Mouse (Mus musculus) limb, embryonic 13.5 days (tissue): ENCODE data around the gene Tlk1. TPM values are rescaled to one million over a fixed set of nuclear protein-coding genes. Genes with fewer than 3 reads are reported as not detected.

Experiments
- ATAC-seq: fragments of 200-750 bp; cut with Nextera tagmentation; 2 replicates; pipeline ENCODE4 v1.8.0; 2017; ENCODE audit warnings: low read depth, moderate number of reproducible peaks, moderate TSS enrichment; ENCODE audit not compliant: low FRiP score
- H3K27ac ChIP-seq: fragments of 300-500 bp; sonication (generic); 2 replicates; pipeline ENCODE4 v1.5.1; 2015; ENCODE audit warnings: inconsistent platforms, mild to moderate bottlenecking, moderate library complexity
- H3K27me3 ChIP-seq: fragments of 300-500 bp; sonication (generic); 2 replicates; pipeline ENCODE4 v1.6.1; 2015; ENCODE audit warnings: mild to moderate bottlenecking, inconsistent platforms
- H3K36me3 ChIP-seq: fragments of 300-500 bp; sonication (generic); 2 replicates; pipeline ENCODE4 v1.6.1; 2015; ENCODE audit warnings: inconsistent platforms, mild to moderate bottlenecking, moderate library complexity
- H3K4me1 ChIP-seq: fragments of 300-500 bp; sonication (generic); 2 replicates; pipeline ENCODE4 v1.6.1; 2015; ENCODE audit warnings: inconsistent platforms
- H3K4me2 ChIP-seq: fragments of 300-500 bp; sonication (generic); replicated peaks from 2 replicates; pipeline ENCODE4 v1.6.1; 2015; ENCODE audit warnings: inconsistent platforms, mild to moderate bottlenecking, moderate library complexity
- H3K4me3 ChIP-seq: fragments of 300-500 bp; sonication (generic); 2 replicates; pipeline ENCODE4 v1.5.1; 2015; ENCODE audit warnings: moderate library complexity, mild to moderate bottlenecking, inconsistent platforms
- H3K9ac ChIP-seq: fragments of 300-500 bp; sonication (generic); 2 replicates; pipeline ENCODE4 v1.6.1; 2015; ENCODE audit warnings: mild to moderate bottlenecking, inconsistent platforms
- H3K9me3 ChIP-seq: fragments of 300-500 bp; sonication (generic); 2 replicates; pipeline ENCODE4 v1.6.1; 2016; ENCODE audit warnings: inconsistent platforms
- WGBS: fragments of 180-500 bp; shearing (Covaris S2); methylation state at CpG from one replicate; pipeline ENCODE4 v1.1.7; 2015; 5-methylcytosine and 5-hydroxymethylcytosine counted together
- polyA plus RNA-seq: library from polyadenylated mRNA; unstranded; fragments of >200 nt; fragmentation: Nextera tagmentation; extraction: Ambion mirVana; gene quantifications from 2 replicates; pipeline ENCODE4 v1.2.1, GENCODE M21; 2015

Gene Tlk1
- polyA plus RNA-seq, 1 experiment from 2014 or later: 30.6 TPM

DNA sequence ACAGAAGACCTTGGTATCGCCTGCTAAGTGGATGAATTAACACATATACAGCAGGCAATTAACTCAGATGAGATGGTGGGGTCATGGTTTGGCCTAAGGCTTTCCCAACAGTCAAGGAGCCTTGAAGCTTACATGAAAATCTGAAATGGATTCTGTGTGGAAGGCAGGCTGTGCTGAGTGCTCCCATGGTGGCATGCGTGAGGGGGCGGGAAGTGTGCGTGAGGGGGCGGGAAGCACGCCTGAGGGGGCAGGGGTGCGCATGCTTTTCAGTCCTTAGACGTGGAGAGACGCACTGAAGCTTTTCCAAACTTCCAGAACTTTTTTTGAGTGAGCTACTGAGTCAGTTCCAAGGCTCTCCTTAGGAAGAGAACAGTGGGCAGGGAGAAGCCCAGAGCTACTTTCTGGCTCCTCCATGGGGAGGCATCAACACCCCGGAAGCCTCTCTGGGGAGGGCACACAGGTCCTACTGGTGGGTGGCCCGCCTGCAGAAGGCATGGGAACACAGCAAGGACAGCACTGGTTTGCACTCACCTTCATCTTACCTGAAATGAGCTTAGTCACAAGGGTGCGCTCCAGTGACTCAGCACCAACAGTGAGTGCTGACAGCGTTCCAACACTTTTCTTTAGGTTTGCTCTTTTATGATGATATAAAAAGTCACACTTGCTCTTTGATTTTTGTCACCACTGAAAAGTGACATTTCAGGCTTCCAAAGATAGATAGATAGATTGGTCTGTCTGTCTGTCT, 116.4 kb downstream of the Tlk1 start:
- H3K27me3 ChIP-seq: no peaks in the 10 kb centered on the region
- no peak for ATAC-seq
- 77% methylated on average over 13 of the region's 13 CpGs for WGBS
- no peaks in the 10 kb centered on the region for H3K9me3 ChIP-seq
- no peak overlapping the region for H3K4me3 ChIP-seq
- H3K36me3 ChIP-seq: peaks cover 42% of the 10 kb centered on the region
- H3K9ac ChIP-seq: no peak overlapping the region
- no peak overlapping the region for H3K27ac ChIP-seq
- H3K4me2 ChIP-seq: no peak overlapping the region
- H3K4me1 ChIP-seq: peaks cover 23% of the 10 kb centered on the region

DNA sequence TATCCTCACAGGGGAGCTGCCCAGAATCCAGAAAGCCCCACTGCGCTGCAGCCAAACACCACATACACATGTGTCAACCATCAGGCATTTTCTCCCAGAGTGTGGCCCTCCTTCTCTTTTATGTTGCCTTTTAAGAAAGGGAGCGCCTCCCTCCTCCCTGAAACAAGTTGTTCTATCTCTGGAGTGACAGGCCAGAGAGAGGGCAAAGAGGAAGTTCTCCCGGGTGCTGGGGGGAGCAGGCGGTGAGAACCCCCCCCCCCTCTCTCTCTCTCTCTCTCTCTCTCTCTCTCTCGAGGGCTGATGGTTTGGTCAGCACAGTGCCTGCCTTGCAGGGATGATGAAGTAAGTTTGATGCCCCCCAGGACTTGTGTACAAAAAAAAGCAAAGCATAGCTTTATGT, 123.1 kb downstream of the Tlk1 start:
- 33% methylated on average over 5 of the region's 5 CpGs for WGBS
- no peaks in the 10 kb centered on the region for H3K27me3 ChIP-seq
- H3K36me3 ChIP-seq: no peaks in the 10 kb centered on the region
- ATAC-seq: no peak
- no peak overlapping the region for H3K9ac ChIP-seq
- no peak overlapping the region for H3K4me3 ChIP-seq
- H3K27ac ChIP-seq: no peak overlapping the region
- peaks cover 26% of the 10 kb centered on the region for H3K4me1 ChIP-seq
- H3K9me3 ChIP-seq: 0 out of 2 replicates have a peak, but pooled peaks cover 7% of the 10 kb centered on the region
- no peak overlapping the region for H3K4me2 ChIP-seq

DNA sequence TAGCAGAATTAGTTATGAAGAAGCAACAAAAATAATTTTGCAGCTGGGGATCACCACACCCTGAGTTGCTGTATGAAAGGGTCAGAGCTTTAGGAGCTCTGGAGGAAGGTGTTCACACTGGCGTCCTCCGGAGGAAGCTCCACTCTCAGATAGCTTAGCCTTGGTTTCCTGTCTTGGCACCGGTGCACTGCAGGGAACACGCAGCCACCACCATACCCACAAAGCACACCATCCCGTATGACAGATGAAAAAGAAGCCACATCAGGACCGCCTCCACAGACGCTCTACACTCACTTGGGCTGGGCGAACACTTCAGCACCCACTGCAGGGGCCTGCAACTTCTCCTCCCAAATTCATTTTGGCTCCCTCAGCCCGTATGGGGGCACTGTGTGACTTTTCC, 124.0 kb downstream of the Tlk1 start:
- peaks cover 18% of the 10 kb centered on the region; the same call in 1 of the 2 replicates for H3K4me1 ChIP-seq
- H3K27ac ChIP-seq: no peak overlapping the region
- no peaks in the 10 kb centered on the region for H3K27me3 ChIP-seq
- no peak for ATAC-seq
- 0 out of 2 replicates have a peak, but pooled peaks cover 7% of the 10 kb centered on the region for H3K9me3 ChIP-seq
- WGBS: 64% methylated on average over 9 of the region's 9 CpGs
- H3K9ac ChIP-seq: no peak overlapping the region
- no peak overlapping the region for H3K4me2 ChIP-seq
- no peak overlapping the region for H3K4me3 ChIP-seq
- no peaks in the 10 kb centered on the region for H3K36me3 ChIP-seq

DNA sequence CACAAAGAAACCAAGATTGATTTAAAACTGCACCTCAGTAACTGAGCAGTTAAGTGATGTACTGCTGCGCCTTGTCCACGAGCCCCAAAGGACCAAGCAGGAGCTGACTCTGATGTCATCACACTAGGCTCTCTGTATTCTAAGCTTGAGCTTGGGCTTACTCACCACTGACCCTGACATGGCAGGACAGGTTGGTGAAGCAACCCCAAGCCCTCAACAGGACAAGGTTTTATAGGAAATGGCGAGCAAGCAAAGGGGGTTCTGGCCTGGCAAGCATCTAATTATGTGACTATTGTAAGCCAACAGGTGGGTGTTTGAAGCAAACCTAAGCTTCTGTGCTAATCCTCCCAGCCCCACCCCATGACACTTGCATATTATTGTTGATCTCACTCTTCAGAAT, 124.7 kb downstream of the Tlk1 start:
- peaks cover 16% of the 10 kb centered on the region; the same call in 1 of the 2 replicates for H3K4me1 ChIP-seq
- H3K4me3 ChIP-seq: no peak overlapping the region
- no peaks in the 10 kb centered on the region for H3K36me3 ChIP-seq
- no peak overlapping the region for H3K27ac ChIP-seq
- H3K4me2 ChIP-seq: no peak overlapping the region
- ATAC-seq: no peak
- no peaks in the 10 kb centered on the region for H3K27me3 ChIP-seq
- 85% methylated on average over 3 of the region's 3 CpGs for WGBS
- H3K9ac ChIP-seq: no peak overlapping the region
- 0 out of 2 replicates have a peak, but pooled peaks cover 7% of the 10 kb centered on the region for H3K9me3 ChIP-seq

DNA sequence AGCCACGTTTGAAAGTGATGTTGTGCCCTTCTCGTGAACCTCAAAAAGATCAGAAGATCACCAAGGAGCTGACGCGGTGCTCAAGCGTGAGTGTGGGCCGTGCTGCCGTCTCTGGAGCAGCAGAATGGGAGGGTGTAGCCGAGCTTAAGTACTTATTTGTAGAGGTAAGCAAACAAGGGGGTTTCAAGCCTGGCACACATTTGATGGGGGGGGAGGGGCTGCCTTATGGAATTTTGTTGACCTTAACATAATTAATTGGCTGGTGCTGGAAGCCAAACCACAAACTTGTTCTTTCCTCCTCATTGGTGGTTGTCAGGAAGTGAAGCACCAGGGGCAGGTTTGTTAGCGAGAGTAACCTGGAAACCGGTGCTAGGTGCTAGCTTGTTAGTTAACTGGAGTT, 129.8 kb downstream of the Tlk1 start:
- Histone ChIP-seq H3K4me2 (no peak overlapping the region), H3K36me3 (peaks cover 27% of the 10 kb centered on the region), H3K9ac (no peak overlapping the region), H3K4me3 (no peak overlapping the region), H3K27ac (no peak overlapping the region), H3K9me3 (0 out of 2 replicates have a peak, but pooled peaks cover 7% of the 10 kb centered on the region), H3K4me1 (no peaks in the 10 kb centered on the region), H3K27me3 (no peaks in the 10 kb centered on the region)
- ATAC-seq: no peak
- WGBS: 82% methylated on average over 10 of the region's 10 CpGs

DNA sequence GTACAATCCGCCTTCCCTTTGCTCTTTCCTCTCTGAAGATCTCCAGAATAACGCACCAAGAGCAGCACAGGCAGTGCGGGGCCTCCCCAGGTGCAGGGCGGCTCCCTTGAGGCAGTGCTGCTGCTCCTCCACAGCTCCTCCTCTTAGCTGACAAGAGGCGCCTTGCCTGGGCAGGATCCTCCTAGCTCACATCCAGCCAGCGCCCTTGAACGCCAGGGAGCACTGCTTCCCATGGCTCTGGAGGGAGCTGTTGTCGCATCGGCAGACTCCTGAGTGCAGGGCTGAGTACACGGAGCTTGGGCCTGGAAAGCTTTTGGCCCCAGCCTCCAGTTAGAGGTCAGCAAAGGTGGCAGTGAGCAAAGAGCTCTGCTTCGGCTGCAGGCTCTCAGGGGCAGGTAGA, 135.3 kb downstream of the Tlk1 start:
- Histone ChIP-seq H3K9me3 (no peaks in the 10 kb centered on the region), H3K36me3 (peaks cover 82% of the 10 kb centered on the region), H3K27me3 (no peaks in the 10 kb centered on the region), H3K4me3 (no peak overlapping the region), H3K9ac (no peak overlapping the region), H3K27ac (no peak overlapping the region), H3K4me2 (no peak overlapping the region), H3K4me1 (0 out of 2 replicates have a peak, but pooled peaks cover 4% of the 10 kb centered on the region)
- ATAC-seq: no peak
- WGBS: 88% methylated on average over 11 of the region's 11 CpGs

DNA sequence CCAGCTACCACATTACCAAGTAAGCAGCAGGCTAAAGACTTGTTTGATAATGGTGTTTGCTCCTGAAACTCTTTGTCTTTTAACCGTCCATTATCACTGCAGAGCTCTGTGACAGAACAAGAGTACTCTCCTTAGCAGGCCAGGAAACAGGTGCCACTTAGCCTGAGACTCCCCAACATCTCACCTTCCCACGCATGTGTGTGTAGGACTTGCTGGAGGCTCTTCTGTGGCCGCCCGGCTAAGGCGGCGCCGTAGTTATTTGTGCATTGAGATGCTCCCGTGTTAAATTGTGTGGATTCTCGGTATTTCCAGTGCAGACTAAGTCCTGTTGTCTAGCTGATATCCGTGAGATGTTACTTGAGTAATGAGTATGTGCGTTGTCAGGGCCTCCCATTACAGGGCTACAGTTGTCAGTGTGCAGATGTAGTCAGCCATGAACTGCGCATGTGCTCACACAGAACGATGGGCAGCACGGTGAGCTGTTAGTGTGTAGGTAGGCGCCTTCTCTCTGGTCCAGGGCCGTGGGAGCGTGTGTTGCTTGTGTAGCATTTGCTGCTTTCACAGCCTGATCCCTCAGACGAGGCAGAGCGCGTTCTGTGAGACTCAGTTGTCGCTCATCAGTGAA, 137.0 kb downstream of the Tlk1 start:
- H3K4me1 ChIP-seq: 0 out of 2 replicates have a peak, but pooled peaks cover 4% of the 10 kb centered on the region
- no peak for ATAC-seq
- no peak overlapping the region for H3K9ac ChIP-seq
- peaks cover 96% of the 10 kb centered on the region for H3K36me3 ChIP-seq
- H3K4me3 ChIP-seq: no peak overlapping the region
- WGBS: 93% methylated on average over 21 of the region's 21 CpGs
- no peak overlapping the region for H3K4me2 ChIP-seq
- H3K27ac ChIP-seq: no peak overlapping the region
- no peaks in the 10 kb centered on the region for H3K9me3 ChIP-seq
- no peaks in the 10 kb centered on the region for H3K27me3 ChIP-seq

DNA sequence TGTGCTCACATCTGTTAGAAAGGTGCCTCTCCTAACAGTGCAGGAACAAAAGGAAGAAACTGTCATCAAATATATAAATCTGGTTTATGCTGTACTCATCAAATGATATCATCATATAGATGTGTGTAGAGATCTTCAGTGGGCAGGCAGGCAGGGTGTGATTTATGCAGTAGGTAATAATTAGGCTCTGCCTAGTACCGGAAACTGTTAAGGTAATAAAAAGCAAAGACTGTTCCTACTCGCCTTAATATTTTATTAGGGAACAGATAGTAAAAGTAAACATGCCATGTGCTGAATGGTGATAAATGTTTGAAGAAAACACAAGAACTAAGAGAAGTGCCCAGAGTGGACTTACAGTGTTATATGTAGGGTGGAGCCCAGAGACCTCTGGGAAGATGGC, 143.2 kb downstream of the Tlk1 start:
- H3K27me3 ChIP-seq: no peaks in the 10 kb centered on the region
- H3K27ac ChIP-seq: no peak overlapping the region
- H3K4me2 ChIP-seq: no peak overlapping the region
- peaks cover 95% of the 10 kb centered on the region for H3K36me3 ChIP-seq
- H3K4me3 ChIP-seq: no peak overlapping the region
- WGBS: 33% methylated on average over 2 of the region's 2 CpGs
- no peak for ATAC-seq
- no peaks in the 10 kb centered on the region for H3K9me3 ChIP-seq
- 0 out of 2 replicates have a peak, but pooled peaks cover 4% of the 10 kb centered on the region for H3K4me1 ChIP-seq
- no peak overlapping the region for H3K9ac ChIP-seq

DNA sequence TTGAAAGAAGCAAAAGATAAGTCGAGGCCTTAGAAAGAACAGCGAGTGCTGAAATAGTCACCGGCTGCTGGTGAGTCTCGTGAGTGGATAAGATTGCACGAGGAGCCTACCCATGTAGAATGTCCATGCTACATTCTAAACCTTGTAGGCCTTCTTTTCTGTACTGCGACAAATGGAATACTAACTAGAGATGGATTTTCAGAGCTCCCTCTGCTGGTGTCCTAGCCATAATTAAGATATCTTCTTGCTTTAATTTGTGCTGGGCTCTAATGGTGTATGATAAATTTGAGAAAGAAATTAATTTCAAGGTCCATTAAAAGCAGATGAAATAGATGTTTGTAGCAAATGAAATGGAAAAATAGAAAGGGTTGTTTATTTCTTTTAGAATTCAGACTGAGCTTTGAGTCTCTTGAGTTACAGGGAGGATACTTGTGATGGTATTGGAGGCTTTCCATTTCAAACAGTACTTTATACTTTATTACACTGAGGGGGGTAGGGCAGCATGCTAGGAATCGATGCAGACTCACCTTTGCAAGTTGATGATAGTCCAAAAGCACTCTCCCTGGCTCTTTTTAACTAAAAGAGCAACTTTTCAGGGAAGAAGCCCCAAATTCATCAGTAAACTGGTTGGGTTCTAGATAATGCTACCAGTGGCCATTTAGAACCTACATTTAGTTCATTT, 151.9 kb downstream of the Tlk1 start:
- H3K36me3 ChIP-seq: peaks cover 9% of the 10 kb centered on the region
- no peaks in the 10 kb centered on the region for H3K4me1 ChIP-seq
- no peak overlapping the region for H3K9ac ChIP-seq
- WGBS: 88% methylated on average over 7 of the region's 7 CpGs
- no peak overlapping the region for H3K4me2 ChIP-seq
- no peaks in the 10 kb centered on the region for H3K27me3 ChIP-seq
- no peak overlapping the region for H3K27ac ChIP-seq
- H3K4me3 ChIP-seq: no peak overlapping the region
- no peak for ATAC-seq
- no peaks in the 10 kb centered on the region for H3K9me3 ChIP-seq

DNA sequence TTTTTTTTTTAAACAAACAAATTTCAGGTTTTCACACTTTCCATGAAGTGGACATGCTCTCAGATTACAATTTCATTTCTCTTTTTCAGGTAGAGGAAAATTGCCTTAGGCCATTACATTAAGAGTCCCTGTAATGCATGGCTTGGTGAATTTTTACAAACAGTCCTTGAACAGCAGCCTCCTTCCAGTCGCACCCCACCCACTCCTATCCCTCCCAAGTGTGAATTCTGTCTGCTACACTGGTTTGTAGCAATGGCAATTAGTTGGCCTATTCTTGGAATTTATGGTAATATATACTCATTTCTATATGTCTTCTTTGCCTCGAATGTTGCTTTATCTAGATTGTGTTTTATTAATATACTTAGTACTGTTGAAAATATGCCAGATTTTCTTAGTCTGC, 153.1 kb downstream of the Tlk1 start:
- no peaks in the 10 kb centered on the region for H3K27me3 ChIP-seq
- H3K9me3 ChIP-seq: no peaks in the 10 kb centered on the region
- H3K4me2 ChIP-seq: no peak overlapping the region
- ATAC-seq: no peak
- H3K4me1 ChIP-seq: no peaks in the 10 kb centered on the region
- H3K27ac ChIP-seq: no peak overlapping the region
- no peak overlapping the region for H3K9ac ChIP-seq
- H3K36me3 ChIP-seq: no peaks in the 10 kb centered on the region
- WGBS: 79% methylated on average over 2 of the region's 2 CpGs
- no peak overlapping the region for H3K4me3 ChIP-seq

DNA sequence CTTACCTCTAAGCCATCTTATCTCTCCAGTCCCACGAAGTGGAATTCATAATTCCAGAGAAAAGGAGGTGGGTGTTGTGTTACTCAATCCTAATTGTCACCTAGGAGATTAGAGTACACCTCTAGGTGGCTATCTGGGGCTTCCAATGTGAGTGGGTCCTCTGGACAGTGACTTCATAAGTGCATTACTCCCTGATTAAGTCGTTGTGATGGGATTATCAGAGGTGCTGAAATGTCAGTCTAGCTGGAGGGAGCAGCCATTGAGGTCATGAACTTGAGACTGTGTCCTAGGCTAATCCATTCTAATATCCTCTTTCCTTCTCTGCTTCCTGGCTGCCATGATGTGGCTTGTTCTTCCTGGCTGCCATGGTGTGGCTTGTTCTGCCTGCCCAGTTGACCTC, 155.6 kb downstream of the Tlk1 start:
- H3K4me2 ChIP-seq: no peak overlapping the region
- no peak for ATAC-seq
- H3K27me3 ChIP-seq: no peaks in the 10 kb centered on the region
- no peak overlapping the region for H3K27ac ChIP-seq
- H3K4me1 ChIP-seq: no peaks in the 10 kb centered on the region
- 72% methylated on average over 2 of the region's 2 CpGs for WGBS
- H3K36me3 ChIP-seq: no peaks in the 10 kb centered on the region
- no peaks in the 10 kb centered on the region for H3K9me3 ChIP-seq
- no peak overlapping the region for H3K9ac ChIP-seq
- no peak overlapping the region for H3K4me3 ChIP-seq

DNA sequence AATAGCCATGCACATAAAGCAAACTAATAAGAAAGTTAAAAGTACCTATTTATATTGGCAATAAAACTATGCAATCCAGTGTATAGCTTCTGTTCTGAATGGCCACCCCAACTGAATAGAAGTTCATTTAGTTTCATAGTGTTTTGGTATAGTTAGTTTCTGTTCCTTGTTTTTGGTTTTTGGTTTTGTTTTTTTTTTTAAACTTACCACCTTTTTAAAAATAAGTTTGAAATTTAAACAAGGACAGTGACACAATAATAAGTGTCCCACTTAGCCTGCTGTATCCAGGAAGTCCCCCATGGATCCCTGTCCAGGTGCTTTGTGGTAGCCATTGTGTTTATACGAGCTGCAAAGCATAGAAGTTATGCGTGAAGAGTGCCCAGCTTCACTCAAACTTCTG, 156.3 kb downstream of the Tlk1 start:
- H3K36me3 ChIP-seq: 0 out of 2 replicates have a peak, but pooled peaks cover 2% of the 10 kb centered on the region
- H3K27ac ChIP-seq: no peak overlapping the region
- no peaks in the 10 kb centered on the region for H3K9me3 ChIP-seq
- H3K4me3 ChIP-seq: no peak overlapping the region
- no peak overlapping the region for H3K9ac ChIP-seq
- WGBS: 84% methylated on average over 2 of the region's 2 CpGs
- H3K4me1 ChIP-seq: no peaks in the 10 kb centered on the region
- ATAC-seq: no peak
- H3K27me3 ChIP-seq: no peaks in the 10 kb centered on the region
- H3K4me2 ChIP-seq: no peak overlapping the region
